Mouse (Mus musculus): ENCODE measurements at regions not wholly inside any gene's neighbourhood (a gene's known extent, or its start where the extent isn't known, plus 50 kb on each side); places are given as distances from the start of the nearest gene placed in this dataset.
"Not testable (repeated sequence)": the region's sequence is repeated elsewhere in the genome, so short reads cannot be mapped to it uniquely, and the experiment has no call there.

DNA sequence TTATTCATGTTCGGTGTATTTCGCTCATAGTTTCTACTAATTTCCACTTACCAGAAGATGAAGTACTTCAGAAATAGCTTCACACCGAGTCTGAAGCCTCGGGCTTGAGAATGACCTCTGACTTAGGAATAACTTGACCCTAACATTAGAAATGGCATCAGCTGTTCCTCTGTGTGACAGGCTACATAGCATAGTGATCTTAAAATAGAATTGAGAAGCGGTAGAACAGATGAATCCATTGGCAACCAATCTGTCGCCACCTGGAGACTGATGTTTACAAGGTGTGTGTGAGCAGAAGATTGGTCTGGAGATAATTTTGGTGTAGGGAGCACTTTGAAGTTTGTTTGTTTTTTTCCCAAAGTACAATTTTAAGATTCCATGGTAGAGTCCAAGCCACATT, 60.9 kb upstream of the Ahi1 start:
- DNase-seq (ENCODE audit: low spot score in 2 of 2), result no peak
- intact Hi-C loops (cut with DNase I), result no loop called here

DNA sequence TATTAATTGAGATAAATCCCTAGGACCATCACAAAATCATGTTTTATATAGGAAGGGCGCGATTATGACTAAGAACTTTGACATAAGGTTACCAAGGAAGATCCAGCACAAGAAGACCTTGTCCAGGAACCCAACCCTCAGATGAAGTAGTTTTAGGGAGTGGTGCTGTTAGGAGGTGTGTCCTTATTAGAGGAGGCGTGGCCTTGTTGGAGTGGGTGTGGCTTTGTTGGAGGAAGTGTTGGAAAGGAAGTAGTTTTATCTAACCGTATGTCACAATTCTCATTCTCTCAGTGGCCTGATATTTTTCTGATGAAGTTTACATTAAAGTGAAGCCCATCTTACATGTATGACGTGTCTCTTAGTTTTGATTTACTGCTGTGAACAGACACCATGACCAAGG, 68.7 kb upstream of the Ahi1 start:
- intact Hi-C loops (cut with DNase I), result no loop called here
- no peak for DNase-seq (ENCODE audit: low spot score in 2 of 2)

DNA sequence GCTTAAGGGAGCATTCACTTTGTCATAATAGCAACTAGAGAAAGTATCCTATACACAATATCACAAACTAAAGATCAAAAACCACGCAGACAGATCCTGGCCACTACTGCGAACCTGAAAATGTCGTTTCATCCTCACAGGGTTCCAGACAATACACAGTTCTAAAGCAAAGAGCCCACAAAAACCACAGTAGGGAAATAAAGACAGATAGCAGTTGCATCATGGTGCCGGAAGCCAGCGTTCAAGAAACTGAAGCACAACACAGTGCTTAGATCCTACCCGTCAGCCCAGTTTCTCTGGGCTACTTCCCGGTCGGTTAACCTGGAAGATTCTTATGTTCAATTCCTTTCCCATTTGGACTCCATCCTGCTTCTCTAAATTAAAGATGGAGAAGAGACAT, 69.7 kb upstream of the Ahi1 start:
- intact Hi-C loops (cut with DNase I), result no loop called here
- no peak for DNase-seq (ENCODE audit: low spot score in 2 of 2)

DNA sequence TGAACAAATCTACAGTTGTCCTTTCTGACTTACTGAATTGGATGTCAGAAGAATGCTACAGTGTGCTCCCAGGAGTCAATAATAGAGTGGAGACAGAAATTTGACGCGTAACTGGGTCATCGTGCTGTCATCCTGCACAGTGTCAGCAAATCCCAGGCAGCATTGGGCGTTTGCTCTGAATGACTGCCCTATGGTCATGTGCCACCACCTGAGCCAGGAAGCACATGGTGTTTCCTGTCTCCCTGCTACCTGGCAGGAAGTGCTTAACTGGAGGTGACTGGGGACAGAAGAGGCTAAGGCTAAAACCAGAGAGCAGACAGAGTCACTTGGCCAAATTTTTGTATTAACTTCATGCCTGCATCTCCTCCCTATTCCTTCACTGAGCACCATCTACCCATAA, 72.1 kb upstream of the Ahi1 start:
- no peak for DNase-seq (ENCODE audit: low spot score in 2 of 2)

DNA sequence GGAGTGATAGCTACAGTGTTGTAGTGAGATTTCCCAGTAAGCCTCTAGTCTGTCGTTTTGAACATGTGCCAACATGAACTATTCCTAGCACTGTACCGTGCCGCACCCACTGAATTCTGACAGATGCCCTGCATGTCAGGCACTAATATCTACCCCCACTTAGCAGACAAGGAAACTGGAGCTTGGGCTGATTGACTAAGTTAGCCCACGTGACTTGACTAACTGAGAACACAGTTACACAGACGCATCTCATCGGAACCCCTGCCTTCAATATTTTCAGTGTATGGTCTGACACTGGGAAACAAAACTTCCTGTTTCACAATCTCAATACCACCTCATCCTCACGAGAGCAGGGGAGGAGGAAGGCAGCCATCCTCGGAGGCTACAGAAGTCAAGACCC, 72.9 kb upstream of the Ahi1 start:
- DNase-seq (ENCODE audit: low spot score in 2 of 2), result no peak
- intact Hi-C loops (cut with DNase I), result no loop called here

More for the DNA sequence above, 72.1 kb upstream of the Ahi1 start:
- intact Hi-C loops (cut with DNase I), result no loop called here

DNA sequence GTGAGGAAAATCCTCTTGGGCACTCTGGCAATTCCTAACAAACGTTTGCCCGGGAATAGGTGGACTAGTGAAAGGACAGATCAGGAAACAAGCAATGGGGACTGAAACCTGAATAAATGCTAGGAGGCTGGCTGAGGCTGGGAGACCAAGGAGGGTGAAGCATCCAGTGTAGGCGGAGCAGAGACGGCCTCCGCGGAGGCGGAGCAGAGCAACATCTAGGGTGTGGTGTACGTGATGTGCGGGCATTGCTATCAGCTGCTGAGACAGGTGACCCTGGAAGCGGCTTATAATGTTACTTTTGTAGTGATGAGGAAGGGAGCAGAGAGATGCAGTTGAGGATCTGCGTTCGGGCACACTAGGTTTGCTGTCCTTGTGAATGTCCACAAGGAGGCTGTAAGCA, 85.3 kb upstream of the Ahi1 start:
- intact Hi-C loops (cut with DNase I), result no loop called here
- DNase-seq (ENCODE audit: low spot score in 2 of 2), result no peak

DNA sequence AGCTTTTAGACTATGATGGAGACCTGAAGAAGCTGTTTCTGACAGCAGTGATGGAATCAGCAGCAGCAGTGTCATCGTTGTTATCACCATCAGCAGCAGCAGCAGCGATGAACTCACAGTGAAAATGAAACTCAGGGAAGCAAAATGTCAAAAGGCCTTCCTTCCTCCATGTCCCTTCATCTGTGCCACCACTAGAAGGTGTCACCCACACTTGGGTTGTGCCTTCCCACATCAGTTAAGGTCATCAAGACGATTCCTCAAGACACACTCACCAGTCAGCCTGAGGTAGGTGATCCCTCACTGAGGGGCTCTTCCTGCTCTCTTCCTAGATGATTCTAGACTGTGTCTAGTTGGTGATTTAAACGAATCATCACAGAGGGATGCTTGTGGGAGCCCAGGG, 87.3 kb upstream of the Ahi1 start:
- intact Hi-C loops (cut with DNase I), result no loop called here
- DNase-seq (ENCODE audit: low spot score in 2 of 2), result no peak

DNA sequence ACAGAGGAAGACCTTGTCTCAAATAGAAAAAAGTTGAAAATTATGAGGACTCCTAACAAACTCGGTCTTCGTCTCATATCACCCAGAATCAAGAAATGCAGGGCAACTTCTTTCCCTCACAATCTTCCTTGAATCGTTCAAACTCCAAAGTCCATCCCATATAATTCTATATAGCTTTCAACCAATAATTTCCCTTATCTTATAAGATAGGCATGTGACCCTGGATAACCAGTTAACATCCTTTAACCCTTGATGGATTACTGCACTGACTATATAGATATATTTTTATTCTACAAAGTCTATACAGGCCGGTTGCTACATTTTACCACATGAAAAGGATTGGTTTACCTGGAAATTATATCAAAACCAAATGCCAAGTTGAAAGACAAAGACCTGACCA, 94.9 kb upstream of the Ahi1 start:
- DNase-seq (ENCODE audit: low spot score in 2 of 2), result no peak
- intact Hi-C loops (cut with DNase I), result no loop called here

DNA sequence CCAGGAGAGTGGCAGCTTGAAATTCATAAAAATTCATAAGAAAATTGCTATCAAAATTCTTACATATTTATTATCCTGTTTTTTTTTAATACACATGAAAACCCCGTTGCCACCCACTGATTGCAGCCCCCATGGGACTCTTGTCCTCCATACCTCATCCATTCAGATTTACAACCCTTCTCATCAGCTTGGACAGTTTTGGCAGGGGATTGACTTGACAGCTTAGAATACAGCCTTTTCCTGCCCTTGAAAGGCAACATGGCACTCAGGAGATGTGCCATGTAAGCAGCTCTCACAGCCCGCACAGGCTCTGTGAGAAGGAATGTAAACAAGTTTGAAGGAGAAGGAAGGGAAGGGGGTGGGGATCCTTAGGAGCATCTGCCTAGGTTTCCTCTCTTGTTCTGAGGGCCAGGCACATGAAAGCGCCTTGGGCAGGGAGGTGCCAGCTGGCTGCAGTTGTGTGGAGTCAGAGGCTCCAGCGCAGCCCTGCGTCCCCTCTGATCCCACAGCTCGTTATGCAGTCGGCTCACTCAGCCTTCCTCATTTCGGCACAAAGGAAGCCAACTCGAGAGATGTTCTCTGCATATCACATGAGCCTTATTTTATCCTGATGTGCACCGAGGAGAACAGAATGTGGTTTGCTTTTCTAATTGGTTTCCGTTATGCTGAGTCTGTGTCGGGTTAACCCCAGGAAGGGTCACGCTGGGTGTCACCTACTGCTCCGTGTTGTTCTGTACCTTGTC, 97.6 kb upstream of the Ahi1 start:
- intact Hi-C loops (cut with DNase I), result no loop called here
- DNase-seq (ENCODE audit: low spot score in 2 of 2), result peak; percentile 30 to 49

DNA sequence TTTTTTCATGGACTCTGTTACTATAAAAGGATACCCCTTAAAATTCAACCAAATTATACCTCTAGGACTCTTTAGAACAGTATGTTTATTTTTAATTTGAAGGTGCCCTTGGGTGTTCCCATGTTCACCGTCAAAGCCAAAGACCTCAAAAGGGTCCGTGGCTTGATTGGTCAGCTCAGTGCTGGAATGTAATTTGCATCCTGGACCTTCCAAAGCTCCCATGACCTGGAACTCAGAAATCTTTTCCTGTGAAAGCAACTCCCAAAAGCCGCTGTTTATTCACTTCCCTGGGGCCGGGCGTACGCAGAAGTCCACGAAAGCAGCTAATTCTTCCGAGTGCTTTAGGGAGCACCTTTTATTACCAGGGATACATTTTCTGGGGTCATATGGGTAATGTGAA, 105.1 kb upstream of the Ahi1 start:
- intact Hi-C loops (cut with DNase I), result no loop called here
- no peak for DNase-seq (ENCODE audit: low spot score in 2 of 2)

DNA sequence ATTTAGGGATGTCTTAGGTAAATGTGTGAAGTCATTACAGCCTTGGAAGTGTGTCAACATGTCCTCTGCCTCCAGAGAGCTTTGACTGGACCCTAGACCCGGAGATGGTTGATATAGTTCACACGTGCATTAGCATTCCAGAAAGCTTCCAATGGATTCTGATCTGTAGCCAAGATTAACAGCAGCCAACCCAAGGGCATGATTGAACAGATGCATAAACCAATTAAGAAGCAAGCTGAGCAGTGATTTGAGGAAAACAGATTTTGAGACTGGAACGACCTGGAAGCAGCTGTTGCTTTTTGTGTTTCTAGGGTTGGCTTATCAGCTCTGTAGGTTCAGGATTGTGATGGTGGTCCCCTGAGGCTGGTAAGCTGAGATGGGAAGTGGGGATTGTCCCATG, 109.1 kb upstream of the Ahi1 start:
- intact Hi-C loops (cut with DNase I), result no loop called here
- DNase-seq (ENCODE audit: low spot score in 2 of 2), result no peak

DNA sequence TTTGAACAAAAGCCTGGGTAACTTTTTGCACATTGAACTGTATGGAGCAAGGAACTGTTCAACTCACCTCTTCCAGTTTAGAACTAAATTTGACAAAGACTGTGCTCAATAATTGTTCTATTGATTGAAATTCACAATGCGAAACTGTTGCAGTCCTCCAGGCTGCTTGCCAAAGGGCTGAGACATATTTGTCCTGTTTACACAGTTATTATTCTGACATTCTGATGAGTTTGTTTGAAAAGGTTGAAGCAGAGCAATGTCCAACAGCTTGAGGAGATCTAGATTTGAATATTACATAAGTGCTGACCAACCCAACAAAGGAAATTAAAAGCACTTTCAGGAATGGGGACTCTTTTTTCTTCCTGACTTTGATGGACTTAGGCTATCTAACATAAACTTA, 110.2 kb upstream of the Ahi1 start:
- intact Hi-C loops (cut with DNase I), result no loop called here
- no peak for DNase-seq (ENCODE audit: low spot score in 2 of 2)

DNA sequence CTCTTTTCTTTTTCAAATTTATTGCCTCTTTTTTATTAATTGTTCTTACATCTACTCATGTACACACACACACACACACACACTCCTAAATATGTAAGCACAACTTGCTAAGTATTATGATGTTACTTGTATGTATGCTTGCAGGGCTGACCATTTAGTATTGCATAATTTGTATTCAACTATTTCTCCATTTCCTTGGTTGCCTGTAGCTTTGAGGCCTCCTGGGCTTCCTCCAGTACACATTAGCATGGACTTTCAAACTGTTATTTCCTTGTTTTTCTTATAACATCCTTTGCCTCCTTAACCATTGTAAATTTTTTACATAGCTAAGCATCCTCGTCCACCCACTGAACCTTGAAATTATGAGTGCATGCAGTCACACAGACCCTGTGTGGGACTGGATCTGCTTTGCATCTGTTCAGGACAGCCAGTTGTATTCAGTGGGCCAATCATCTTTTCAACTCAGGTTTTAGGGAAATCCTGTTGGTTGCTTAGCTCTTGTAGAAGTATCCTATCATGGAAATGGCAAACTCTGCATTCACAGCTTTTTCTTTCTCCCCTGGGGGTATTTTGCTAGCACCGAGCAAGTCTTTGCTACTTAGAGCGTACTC, 110.8 kb upstream of the Ahi1 start:
- intact Hi-C loops (cut with DNase I), result no loop called here
- no peak for DNase-seq (ENCODE audit: low spot score in 2 of 2)

DNA sequence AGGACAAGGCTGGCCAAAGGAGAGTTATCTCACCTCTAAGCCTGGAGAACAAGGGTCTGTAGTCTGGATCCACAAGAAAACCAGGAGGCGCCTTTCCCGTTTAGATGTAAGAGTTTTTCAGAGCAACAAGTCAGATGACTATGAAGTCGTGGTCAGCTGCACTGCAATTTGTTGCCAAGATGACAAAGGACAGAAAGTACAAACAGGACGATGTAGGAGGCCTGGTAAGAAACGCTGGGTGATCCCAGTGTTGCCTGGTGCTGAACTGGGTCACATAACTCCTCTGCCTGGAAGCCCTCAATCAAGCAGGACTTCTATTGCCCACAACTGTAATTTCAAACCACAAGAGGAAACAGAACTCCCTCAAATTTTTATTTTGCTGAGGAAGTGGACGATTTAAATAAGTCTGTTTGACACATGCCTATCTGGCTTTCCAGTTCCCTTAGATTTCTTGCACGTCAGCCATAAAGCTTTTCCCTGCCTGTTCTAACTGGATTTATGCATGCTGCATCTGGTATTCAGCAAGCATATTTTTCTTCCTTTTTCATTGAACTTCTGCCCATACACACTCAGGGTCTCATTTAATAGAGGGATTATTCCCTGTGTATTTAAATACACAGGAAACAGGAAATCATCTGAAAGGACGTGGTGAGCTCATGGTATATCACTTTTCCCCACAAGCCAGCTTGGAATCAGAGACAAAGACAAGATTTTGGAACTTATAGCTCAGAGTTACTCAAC, 113.5 kb upstream of the Ahi1 start:
- intact Hi-C loops (cut with DNase I), result no loop called here

DNA sequence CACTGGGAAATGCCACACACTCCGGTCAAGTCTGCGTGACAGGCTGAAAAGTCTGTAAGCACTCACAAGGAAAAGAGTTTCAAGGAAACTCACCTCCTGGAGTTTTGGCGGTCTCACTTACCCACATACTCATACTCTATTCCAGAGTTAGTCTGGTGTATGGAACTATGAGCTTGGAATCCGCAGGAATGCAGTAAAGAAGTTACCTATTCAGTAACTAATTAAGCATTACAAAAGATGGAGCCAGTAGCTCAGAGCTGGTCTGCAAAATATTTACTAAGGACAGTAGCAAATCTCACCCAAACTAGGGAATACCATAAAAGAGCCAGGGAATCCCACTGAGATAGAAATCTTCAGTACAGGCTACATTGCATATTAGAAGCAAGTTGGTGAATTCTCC, 111.9 kb upstream of the Pde7b start:
- DNase-seq (ENCODE audit: low spot score in 2 of 2), result not testable (repeated sequence)

More for the DNA sequence above, 113.5 kb upstream of the Ahi1 start:
- DNase-seq (ENCODE audit: low spot score in 2 of 2), result no peak

DNA sequence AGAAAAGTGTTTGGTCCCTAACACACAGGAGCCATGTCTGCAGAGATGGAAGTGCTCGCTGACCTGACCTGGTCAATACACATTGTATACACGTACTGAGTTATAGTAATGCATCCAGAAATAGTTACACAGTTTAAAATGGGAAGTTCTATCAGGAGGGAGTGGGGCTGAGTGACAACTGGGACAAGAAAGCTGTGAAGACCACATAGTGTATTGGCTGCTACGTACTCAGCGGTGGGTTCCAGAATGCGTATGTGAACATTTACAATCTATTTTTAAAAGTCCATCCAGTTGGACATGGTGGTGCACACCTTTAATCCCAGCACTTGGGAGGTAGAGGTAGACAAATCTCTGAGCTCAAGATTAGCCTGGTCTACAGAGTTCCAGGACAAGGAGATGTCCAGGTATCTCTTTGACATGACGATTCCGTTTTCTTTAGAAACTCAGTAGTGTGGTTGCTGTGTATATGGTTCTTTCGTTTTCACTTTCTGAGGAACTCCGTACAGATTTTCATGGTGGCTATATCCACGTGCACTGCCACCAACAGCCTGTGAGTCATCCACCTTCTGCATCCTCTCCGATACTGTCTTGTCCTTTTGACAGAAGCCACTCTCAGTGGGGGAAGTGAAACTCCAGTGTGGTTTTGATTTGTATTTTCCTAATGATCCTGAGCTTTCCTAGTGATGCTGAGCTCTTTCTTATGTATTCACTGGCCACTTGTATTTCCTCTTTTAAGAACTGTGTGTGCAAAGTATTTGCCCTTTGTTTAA, 110.1 kb upstream of the Pde7b start:
- DNase-seq (ENCODE audit: low spot score in 2 of 2), result no peak
- intact Hi-C loops (cut with DNase I), result no loop called here

More for the DNA sequence above, 111.9 kb upstream of the Pde7b start:
- intact Hi-C loops (cut with DNase I), result not testable (repeated sequence)

DNA sequence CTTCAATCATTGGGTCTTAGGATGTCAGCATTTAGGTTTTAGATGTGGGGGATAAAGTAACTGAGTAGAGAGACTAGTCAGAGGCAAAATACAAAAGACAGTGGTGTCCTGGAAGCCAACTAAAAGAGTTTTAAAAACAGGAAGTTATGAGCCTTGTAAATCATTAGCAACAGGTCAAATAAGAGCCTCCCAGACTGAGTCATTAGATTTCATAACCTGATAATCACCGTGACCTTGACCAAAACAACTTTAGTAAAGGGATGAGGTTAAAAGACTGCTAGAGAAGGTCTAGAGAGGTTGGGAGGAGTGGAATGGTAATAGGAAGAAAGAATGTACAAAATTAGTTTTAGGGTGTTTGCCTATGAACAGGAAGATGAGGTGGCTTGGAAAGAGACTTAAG, 103.4 kb upstream of the Pde7b start:
- no peak for DNase-seq (ENCODE audit: low spot score in 2 of 2)
- intact Hi-C loops (cut with DNase I), result no loop called here

DNA sequence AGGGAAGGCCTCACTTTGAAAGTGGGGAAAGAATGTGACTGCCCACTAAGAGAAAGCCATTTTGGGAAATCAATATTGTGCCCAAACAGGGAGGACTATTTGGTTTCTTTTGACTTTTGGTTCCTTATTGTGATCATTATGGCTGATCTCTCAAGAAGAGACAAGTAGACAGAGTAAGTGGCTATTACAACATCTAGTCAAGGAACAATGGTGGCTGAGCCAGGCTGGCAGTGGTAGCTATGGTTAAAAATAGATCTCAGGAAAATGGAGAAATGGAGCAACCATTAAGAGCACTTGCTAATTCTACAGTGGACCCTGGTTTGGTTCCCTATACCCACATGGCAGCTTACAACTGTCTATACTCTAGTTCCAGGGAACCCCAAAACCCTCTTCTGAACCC, 102.6 kb upstream of the Pde7b start:
- intact Hi-C loops (cut with DNase I), result no loop called here
- no peak for DNase-seq (ENCODE audit: low spot score in 2 of 2)

DNA sequence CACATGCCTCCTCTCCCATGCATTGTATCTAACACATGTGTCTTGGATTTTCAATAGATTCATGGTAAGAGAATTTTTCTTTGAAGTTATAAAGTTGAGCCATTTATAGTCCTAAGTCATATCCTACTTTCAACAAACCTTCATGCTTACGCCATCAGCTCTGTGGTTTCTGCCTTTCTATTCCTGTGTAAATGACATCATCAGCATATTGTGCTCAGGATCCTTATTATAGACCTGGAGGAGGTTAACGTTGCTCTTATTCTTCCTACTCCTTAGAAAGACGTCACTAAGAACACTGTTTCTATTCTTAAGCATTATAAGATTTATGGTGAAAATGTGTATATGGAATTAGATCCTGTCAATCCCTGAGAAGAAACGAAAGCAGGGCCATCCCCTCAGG, 93.7 kb upstream of the Pde7b start:
- no peak for DNase-seq (ENCODE audit: low spot score in 2 of 2)
- intact Hi-C loops (cut with DNase I), result no loop called here

DNA sequence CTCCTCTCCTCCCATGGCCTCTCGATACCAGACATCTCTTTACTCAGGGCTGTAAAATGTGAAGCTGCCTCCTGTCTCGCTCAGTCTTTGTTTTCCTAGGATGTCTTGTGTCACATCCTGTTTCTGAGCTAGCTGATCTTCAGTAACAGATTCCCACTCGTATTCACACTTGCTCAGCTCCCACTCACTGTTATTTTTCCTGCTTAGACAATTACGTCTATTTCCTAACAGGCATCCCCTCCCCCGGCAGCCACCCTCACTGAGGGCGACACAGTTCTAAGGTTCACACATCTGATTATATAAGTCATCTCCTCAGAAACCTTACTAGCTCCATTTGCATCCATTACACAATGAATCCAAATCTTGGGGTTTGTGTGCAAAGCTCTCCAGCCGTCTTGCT, 74.9 kb upstream of the Pde7b start:
- peak; percentile 9 to 27 for DNase-seq (ENCODE audit: low spot score in 2 of 2)
- intact Hi-C loops (cut with DNase I), result no loop called here
